Comparison of ENCODE assay signal across 8 mouse cellular contexts in genomic region chr6:85588164-85588563, GRCm38 (mm10). TPM values are rescaled to one million over a fixed set of nuclear protein-coding genes. Genes with fewer than 3 reads are reported as not detected.
DNase-seq lines count a peak whose midpoint lies in the region; ATAC-seq and TF ChIP-seq lines count a peak whose summit lies in the region.

No protein-coding gene starts in this region.

- TF ChIP-seq POLR2A in spleen, adult 2 months (IDR thresholded peaks at IDR 0.05; ENCODE audit: low read depth, low read length) = no peak

- TF ChIP-seq CTCF in gastrocnemius, adult 2 months (IDR thresholded peaks at IDR 0.05) = no peak
- TF ChIP-seq CTCF in spleen, adult 2 months (IDR thresholded peaks at IDR 0.05; ENCODE audit: extremely low read depth, insufficient read depth, insufficient read length, insufficient replicate concordance) = no peak

- WGBS in spleen, adult 2 months = 2% methylated on average over 10 of the region's 10 CpGs
- 0% methylated on average over 10 of the region's 10 CpGs for WGBS in limb, embryonic 13.5 days
- WGBS in stomach, embryonic 15.5 days = 0% methylated on average over 10 of the region's 10 CpGs

- H3K4me1 ChIP-seq in spleen, adult 2 months (ENCODE audit: control insufficient read depth, insufficient read depth, insufficient read length) = no peaks in the 10 kb centered on the region
- peaks cover 21% of the 10 kb centered on the region for H3K4me1 ChIP-seq in limb, embryonic 13.5 days
- peaks cover 9% of the 10 kb centered on the region; the same call in 1 of the 2 replicates for H3K4me1 ChIP-seq in stomach, embryonic 15.5 days

- no peak for DNase-seq in gastrocnemius, adult 2 months
- no peak for DNase-seq in gastrocnemius, postnatal 14 days
- DNase-seq in spleen, adult 2 months (ENCODE audit: low read depth in 1 of 2, low spot score in 2 of 2) = no peak
- no peak for DNase-seq in spleen, postnatal 10 days (ENCODE audit: low spot score in 2 of 2)
- no peak for DNase-seq in testis, postnatal 14 days (ENCODE audit: low spot score)
- no peak for DNase-seq in thymus, postnatal 25 days

- peak overlapping the region; percentile 76 for H3K27ac ChIP-seq in gastrocnemius, adult 2 months
- H3K27ac ChIP-seq in spleen, adult 2 months (ENCODE audit: insufficient read depth, low read length) = no peak overlapping the region
- peak overlapping the region; percentile 86; the same call in 1 of the 2 replicates for H3K27ac ChIP-seq in limb, embryonic 13.5 days
- H3K27ac ChIP-seq in stomach, embryonic 15.5 days = peak overlapping the region; percentile 64

- H3K27me3 ChIP-seq in spleen, adult 2 months (ENCODE audit: control insufficient read depth, insufficient read depth, low read length) = no peaks in the 10 kb centered on the region
- H3K27me3 ChIP-seq in limb, embryonic 13.5 days = no peaks in the 10 kb centered on the region
- no peaks in the 10 kb centered on the region for H3K27me3 ChIP-seq in stomach, embryonic 15.5 days (replicated peaks)

- H3K4me3 ChIP-seq in gastrocnemius, adult 2 months = peak overlapping the region; percentile 78
- peak overlapping the region; percentile 95 for H3K4me3 ChIP-seq in spleen, adult 2 months (ENCODE audit: extremely low read depth, insufficient read depth, insufficient read length)
- peak overlapping the region; percentile 93 for H3K4me3 ChIP-seq in limb, embryonic 13.5 days
- H3K4me3 ChIP-seq in stomach, embryonic 15.5 days (replicated peaks) = peak overlapping the region; percentile 66

- H3K4me2 ChIP-seq in limb, embryonic 13.5 days (replicated peaks) = peak overlapping the region; percentile 79
- peak overlapping the region; percentile 76 for H3K4me2 ChIP-seq in stomach, embryonic 15.5 days

- intact Hi-C loops in gastrocnemius, adult 2 months (cut with DNase I) = loop anchor here (10.0 kb wide), 2 partner anchors 327 to 1323 kb away; partner anchors contain the start of genes Nat8f1 and Tprkb
- intact Hi-C loops in gastrocnemius, postnatal 14 days (cut with DNase I; ENCODE audit: low total_unique reads) = no loop called here

- H3K9ac ChIP-seq in limb, embryonic 13.5 days = peak overlapping the region; percentile 90
- H3K9ac ChIP-seq in stomach, embryonic 15.5 days = peak overlapping the region; percentile 53

- ATAC-seq in limb, embryonic 13.5 days (ENCODE audit: low FRiP score, low read depth) = no peak
- ATAC-seq in stomach, embryonic 15.5 days (ENCODE audit: insufficient read depth, low FRiP score, low read depth) = no peak

- H3K9me3 ChIP-seq in limb, embryonic 13.5 days = no peaks in the 10 kb centered on the region
- H3K9me3 ChIP-seq in stomach, embryonic 15.5 days = no peaks in the 10 kb centered on the region

- H3K36me3 ChIP-seq in spleen, adult 2 months (ENCODE audit: control insufficient read depth, insufficient read depth, low read length) = no peaks in the 10 kb centered on the region
- H3K36me3 ChIP-seq in limb, embryonic 13.5 days = no peaks in the 10 kb centered on the region
- H3K36me3 ChIP-seq in stomach, embryonic 15.5 days = no peaks in the 10 kb centered on the region

RNA-seq across cellular contexts. Expression of gene Alms1, which starts 0.8 kb away (rescaled TPM):
- total RNA-seq in gastrocnemius, adult 2 months (2021) = under 1 TPM; 0.54 to 0.78 TPM
- total RNA-seq in gastrocnemius, postnatal 14 days (2021) = 1 to 10 TPM; 1.3 TPM
- polyA plus RNA-seq in spleen, adult 2 months (2012; rRNA removed) = 0.35 and 0.41 TPM in 2 replicates
- polyA plus RNA-seq in limb, embryonic 13.5 days (2015; fragmentation: Nextera tagmentation; extraction: Ambion mirVana) = 6.2 and 6.6 TPM in 2 replicates
- 4.0 and 5.2 TPM in 2 replicates for polyA plus RNA-seq in stomach, embryonic 15.5 days (2015; fragmentation: Nextera tagmentation; extraction: Ambion mirVana)
